Mouse (Mus musculus) liver, adult (tissue): ENCODE results near the gene Trmt1l.

Experiments used
- GATA4 ChIP-seq: IDR thresholded peaks from 2 replicates; pipeline ENCODE4 v1.6.1; 2014; ENCODE audit warnings: mild to moderate bottlenecking, low read length; ENCODE audit not compliant: insufficient replicate concordance

Gene Trmt1l

DNA sequence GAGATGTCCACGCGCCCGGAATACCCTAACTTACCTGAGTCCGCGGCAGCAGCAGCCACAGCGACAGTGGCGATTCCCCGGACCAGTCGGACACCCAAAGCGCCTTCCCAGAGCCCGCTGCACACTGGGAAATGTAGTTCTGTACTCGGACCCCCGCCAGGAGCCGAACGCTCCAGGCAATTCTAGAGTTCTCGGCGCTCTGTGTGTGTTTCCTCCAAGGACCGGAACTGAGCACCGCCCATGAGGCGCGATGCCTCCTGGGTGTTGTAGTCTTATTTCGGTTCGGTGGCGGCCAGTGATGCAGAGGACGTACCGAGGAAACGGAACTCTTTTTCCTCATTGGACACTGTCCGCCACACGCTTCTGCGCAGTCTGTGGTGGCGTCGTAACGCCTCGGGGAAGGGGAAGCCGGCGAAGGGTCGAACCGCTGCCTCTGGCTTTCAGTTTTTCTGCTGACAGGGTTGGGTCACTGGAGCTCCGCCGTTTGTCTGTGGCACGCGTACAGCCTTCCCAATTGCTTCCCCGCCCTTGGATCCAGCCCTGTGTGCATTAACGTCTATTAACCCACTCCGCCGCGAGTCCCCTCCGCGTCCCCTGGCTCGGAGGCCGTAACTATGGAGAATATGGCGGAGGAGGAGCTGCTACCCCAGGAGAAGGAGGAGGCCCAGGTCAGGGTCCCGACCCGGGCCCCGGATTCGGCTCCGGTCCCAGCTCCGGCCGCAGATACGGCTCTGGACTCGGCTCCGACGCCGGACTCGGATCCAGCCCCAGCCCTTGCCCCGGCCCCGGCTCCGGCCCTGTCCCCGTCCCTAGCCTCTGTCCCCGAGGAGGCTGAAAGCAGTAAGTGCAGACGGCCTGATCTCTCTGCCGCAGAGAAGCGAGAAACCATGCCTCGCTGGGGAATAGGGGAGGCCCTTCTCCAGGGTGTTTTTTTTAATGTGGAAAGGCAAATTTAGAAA is at the start of gene Trmt1l, which contains the start of gene Swt1:
TSS of gene Trmt1l (plus strand) at position 280 of the 959 bp plus-strand sequence.
TSS of gene Swt1 (minus strand) at position 193 of the 959 bp plus-strand sequence.
- TF ChIP-seq GATA4: no peak

DNA sequence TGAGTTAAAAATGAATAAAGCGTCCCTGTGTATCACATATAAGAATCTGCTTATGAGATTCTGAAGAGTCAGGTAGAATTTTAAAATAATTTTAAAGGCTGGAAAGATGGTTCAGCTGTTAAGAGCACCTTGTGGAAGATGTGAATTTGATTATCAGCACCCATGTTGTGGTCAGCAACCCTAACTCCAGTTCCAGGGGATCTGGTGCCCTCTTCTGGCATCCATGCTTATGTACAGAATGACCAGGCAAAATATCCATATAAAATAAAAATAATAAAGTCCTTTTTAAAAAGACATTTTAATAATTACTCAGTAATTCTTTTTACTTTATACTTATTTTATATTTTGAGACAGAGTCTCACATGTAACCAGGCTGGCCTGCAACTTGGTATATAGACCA is 38.3 kb upstream of the Trmt1l start:
- no peak for TF ChIP-seq GATA4

DNA sequence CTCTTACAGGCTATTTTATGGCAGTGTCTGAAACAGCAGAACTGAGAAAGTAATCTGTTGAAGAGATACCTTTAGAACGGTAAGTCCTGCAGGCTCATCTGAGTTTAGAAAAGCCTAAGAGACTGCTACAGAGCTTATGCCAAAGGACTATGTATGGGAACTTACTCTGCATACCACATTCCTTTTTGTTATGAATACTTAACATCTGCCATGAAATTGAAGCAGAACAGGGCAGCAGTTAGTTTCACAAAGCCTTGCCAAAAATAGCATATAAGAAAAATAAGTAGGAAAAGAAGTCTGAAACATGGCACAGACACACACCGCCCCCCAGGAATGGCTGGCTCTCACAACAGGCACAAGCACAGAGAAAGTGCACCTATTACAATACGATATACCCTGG is 18.5 kb upstream of the Trmt1l start:
- TF ChIP-seq GATA4: no peak

DNA sequence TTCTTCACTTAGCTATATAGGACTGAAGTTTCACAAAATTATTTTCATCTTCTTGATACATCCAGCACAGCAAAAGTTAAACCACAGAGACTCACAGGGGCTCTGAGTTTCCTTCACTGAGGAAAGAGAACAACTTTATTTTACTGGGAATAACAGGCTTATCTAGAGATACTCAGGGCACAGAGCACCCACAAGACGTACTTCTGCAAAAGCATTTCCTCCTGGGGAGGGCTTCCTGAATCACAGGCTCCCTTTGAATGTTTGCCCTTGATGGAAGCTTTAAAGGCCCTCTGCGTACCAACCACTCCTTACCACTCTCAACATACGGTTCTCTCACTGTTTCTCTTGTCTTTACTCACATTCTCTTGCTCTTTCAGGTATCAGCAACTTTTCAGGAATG is 6.2 kb upstream of the Trmt1l start:
- TF ChIP-seq GATA4: no peak

DNA sequence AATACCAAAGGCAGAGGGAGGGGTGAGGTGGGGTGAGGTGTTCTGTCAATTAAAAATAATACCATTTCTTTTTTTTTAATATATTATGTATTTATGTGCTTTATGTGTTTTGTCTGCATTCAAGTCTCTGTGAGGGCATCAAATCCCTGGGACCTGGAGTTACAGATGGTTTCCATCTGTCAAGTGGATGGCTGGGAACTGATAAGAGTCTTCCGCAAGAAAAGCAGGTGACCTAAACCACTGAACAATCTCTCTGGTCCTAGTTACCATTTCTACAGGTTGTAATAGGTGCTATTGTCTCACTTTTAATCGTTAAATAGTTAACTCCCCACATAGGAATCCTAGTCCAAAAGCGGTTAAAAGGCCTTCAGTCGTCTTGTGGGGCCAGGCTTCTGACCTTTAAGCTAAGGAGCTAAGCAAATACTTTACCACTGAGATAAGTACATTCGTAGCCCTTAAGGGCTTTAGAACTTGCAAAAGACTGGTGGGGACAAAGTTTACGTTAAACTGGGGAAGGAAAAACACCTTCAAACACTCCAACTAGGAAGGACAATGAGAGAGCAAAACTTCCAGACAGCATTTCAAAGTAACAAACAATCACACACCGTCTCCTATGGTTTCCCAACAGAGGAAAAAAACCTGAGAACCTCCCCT is 1.3 kb upstream of the Trmt1l start:
- TF ChIP-seq GATA4: no peak

DNA sequence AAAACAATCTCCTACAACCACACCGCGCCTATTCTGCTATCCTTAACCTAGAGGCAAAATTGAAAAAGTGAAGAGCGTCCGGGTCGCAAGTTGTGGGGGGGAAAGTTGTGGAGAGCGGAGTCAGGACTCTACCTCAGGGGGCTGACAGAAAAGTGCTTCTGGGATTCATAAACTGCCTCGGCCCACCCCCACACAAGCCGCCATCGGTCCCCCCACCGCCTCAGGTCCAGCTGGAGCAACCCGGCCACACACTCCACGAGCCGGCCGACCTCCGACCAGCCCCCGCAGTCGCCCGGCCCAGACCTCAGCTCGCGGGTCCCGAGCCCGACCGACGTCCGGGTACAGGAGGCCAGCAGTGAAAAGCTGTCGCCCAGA is 467 bp upstream of the Trmt1l start:
- TF ChIP-seq GATA4: no peak

DNA sequence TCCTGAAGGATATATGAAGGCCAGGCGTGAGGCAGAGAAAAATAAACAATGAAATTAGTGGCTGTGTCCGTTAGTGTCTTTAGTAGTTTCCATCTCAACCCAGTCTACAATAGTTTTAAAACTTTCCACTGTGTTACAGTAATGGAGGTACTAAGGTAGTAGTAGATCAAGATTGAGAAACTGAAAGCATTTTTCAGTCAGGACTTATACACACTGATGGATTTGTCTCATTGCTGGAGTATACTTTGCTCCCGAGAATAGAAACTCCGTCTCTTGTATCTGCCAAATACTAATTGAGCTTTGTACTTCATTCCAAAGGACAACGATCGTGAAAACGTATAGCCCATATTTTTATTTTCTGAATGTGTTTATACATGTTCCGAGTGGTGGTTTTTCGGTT is 974 bp downstream of the Trmt1l start:
- no peak for TF ChIP-seq GATA4

DNA sequence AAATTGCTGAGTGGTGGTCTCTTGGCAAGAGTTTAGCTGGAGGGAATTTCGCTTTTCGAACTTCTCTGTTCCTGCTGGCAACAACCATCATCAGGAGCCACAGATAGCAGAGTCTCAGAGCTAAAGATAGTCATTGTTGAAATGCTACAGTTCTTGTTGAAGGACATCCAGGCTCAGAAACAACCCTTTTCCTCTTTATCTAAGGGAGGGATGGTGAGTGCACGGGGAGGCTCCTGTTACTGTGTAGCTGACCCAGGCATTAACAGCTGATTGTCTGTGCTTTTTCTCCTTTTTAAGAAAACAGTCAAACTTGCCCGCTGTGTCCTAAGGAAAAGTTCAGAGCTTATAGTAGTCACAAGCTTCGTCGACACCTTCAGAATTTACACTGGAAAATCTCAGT is 7.1 kb downstream of the Trmt1l start:
- no peak for TF ChIP-seq GATA4

DNA sequence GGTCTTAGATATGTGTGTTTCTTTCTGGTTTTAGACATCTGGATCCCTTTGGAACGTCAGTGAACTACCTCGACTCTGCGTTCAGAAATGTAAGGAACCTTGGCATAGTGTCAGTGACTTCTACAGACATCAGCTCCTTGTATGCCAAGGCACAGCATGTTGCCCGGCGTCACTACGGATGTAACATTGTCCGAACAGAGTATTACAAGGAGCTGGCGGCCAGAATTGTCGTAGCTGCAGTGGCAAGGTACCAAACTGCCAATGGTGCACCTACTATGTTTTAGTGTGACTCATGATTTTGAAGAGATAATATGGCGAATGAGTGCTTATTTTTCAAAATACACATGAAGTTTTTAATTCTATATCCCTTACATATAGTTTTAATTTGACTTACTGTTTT is 21.5 kb downstream of the Trmt1l start:
- no peak for TF ChIP-seq GATA4

DNA sequence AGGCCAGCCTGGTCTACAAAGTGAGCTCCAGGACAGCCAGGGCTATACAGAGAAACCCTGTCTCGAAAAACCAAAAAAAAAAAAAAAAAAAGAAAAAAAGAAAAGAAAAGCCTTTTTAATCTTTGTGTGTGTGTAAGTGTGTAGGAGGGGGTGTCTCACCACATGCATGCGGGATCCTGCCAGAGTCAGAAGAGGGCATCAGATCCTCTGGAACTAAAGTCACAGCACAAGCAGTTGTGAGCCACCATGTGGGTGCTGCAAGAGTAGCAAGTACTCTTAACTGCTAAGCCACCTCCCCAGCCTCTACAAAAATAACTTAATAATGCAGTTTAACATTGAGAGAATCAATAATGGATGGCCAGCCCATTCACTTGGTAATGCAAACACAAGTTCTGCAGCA is 22.5 kb downstream of the Trmt1l start:
- no peak for TF ChIP-seq GATA4

DNA sequence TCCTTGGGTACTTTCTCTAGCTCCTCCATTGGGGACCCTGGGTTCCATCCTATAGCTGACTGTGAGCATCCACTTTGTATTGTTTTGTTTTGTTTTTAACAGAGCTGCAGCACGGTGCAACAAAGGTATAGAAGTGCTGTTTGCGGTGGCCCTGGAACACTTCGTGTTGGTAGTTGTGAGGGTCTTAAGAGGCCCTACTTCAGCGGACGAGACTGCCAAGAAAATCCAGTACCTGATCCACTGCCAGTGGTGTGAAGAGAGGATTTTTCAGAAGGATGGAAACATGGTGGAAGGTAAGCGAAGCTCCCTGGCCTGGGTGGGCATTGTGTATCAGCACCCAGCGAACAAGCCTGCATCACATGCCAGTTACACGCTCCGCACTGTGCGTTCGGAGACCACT is 23.6 kb downstream of the Trmt1l start:
- TF ChIP-seq GATA4: no peak

DNA sequence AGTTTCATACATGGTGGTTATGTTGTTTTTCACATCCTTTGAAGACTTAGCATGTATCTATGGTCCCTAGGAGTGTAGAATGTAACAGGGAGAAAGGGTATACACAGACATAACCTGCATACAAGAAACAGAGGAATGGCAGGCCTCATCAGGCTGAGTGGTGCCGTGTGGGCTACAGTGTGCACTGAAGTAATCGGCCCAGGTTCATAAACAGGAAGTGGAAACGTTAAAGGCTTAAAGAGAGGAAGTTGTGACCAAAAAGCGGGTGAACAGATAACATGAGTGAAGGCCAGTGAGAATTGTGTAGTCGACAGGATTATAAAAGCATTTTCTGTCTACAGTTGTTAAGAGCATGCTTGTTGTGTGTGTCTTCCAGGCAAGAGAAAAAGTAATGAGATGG is 28.7 kb downstream of the Trmt1l start:
- no peak for TF ChIP-seq GATA4

DNA sequence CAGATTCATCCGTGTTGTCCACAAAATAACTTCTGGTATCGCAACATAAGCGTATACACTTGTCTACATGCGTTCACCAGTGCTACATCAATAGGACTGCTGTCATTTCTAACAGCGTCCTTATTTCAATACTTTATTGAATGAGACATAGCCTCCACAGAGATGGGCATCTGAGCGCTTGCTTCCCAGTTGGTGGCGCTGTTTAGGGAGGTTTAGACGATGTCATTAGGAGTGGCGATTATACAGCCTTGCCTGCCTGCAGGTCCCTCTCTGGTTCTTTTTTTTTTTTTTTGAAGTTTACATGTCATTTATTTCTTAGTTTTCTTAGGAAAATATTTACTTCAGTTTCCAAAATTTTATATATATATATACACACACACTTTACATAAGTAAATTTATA is 32.9 kb downstream of the Trmt1l start:
- TF ChIP-seq GATA4: no peak

DNA sequence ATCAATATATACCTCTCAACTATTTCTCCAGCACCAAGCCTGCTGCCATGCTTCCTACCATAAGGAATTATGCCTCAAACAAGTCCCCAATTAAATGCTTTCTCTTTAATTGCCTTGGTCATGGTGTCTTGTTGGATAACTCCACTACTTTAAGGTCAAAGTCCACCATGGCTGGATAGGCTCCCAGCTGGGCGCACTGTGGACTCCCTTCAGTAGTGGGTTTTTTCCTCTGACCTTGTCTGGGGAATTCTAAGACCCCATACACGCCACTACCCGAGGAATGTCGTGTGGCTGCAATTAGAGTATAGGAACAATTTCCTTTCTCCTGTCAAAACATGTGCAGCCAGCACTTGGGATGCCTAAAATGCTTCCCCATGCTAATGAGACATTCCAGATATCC is 36.6 kb downstream of the Trmt1l start:
- TF ChIP-seq GATA4: no peak

DNA sequence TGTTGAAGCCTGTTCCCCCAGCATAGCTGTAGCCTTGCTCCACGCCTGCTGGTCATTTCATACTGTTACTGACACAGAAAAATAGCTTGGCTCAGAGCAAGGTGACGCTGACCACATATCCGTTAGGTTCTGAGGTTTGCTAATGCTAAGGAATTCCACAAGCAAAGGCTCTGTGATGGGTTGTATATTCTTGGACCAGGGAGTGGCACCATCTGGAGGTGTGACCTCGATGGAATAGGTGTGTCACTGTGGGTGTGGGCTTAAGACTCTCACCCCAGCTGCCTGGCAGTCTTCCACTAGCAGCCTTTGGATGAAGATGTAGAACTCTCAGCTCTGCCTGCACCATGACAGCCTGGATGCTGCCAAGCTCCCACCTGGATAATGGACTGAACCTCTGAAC is 38.2 kb downstream of the Trmt1l start:
- TF ChIP-seq GATA4: no peak

DNA sequence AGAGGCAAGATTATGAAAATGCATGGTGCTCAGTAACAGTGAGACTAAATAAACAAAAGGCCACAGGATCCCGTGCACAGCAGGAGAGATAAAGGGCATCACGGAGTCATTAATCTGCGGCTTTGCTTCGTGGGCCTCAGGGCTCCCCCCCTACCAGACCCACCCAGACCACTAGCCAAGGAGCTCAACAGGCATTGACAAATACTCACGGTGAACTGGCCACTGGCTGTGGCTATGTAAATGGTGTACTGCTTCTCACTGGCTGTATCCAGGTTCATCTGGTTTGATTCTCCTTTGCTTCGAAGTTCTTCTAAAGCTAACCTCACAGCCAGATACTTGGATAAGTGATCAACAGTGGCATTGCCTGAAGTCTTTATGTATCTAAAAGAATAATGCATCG is 43.1 kb downstream of the Trmt1l start:
- TF ChIP-seq GATA4: no peak
